Mouse (Mus musculus) midbrain, postnatal 0 days (tissue): ENCODE measurements around the gene Chrm3. TPM values are rescaled to one million over a fixed set of nuclear protein-coding genes. Genes with fewer than 3 reads are reported as not detected.

ENCODE experiments used
- ATAC-seq: fragments of 200-750 bp; cut with Nextera tagmentation; 2 replicates; pipeline ENCODE4 v1.8.0; 2017; ENCODE audit warnings: moderate number of reproducible peaks, mild to moderate bottlenecking, moderate TSS enrichment, moderate library complexity; ENCODE audit not compliant: low FRiP score
- DNase-seq: peaks from one replicate; pipeline ENCODE4 v3.0.0-alpha.2; 2015; ENCODE audit warnings: low spot score
- H3K27ac ChIP-seq: fragments of 300-500 bp; sonication (generic); 2 replicates; pipeline ENCODE4 v1.5.1; 2014; ENCODE audit warnings: low read depth, mild to moderate bottlenecking, low read length, mixed read lengths
- H3K27me3 ChIP-seq: fragments of 300-500 bp; sonication (generic); 2 replicates; pipeline ENCODE4 v1.6.1; 2014; ENCODE audit warnings: low read length, control low read depth, mixed read lengths; ENCODE audit not compliant: insufficient read depth
- H3K36me3 ChIP-seq: fragments of 300-500 bp; sonication (generic); 2 replicates; pipeline ENCODE4 v1.6.1; 2014; ENCODE audit warnings: low read length, control low read depth, mixed read lengths; ENCODE audit not compliant: insufficient read depth
- H3K4me1 ChIP-seq: fragments of 300-500 bp; sonication (generic); 2 replicates; pipeline ENCODE4 v1.6.1; 2014; ENCODE audit warnings: mild to moderate bottlenecking, control low read depth, antibody characterized with exemption, low read length, mixed read lengths; ENCODE audit not compliant: insufficient read depth
- H3K4me2 ChIP-seq: fragments of 300-500 bp; sonication (generic); 2 replicates; pipeline ENCODE4 v1.6.1; 2014; ENCODE audit warnings: low read depth, mild to moderate bottlenecking, low read length, mixed read lengths; ENCODE audit not compliant: poor library complexity, severe bottlenecking
- H3K4me3 ChIP-seq: fragments of 300-500 bp; sonication (generic); 2 replicates; pipeline ENCODE4 v1.5.1; 2014; ENCODE audit warnings: low read depth, mild to moderate bottlenecking, low read length, moderate library complexity
- H3K9ac ChIP-seq: fragments of 300-500 bp; sonication (generic); replicated peaks from 2 replicates; pipeline ENCODE4 v1.6.1; 2014; ENCODE audit warnings: mild to moderate bottlenecking, low read length, moderate library complexity, mixed read lengths; ENCODE audit not compliant: poor library complexity, severe bottlenecking
- H3K9me3 ChIP-seq: fragments of 300-500 bp; sonication (generic); 2 replicates; pipeline ENCODE4 v1.6.1; 2016; ENCODE audit warnings: low read length, control low read depth
- CTCF ChIP-seq: IDR thresholded peaks from 2 replicates; pipeline ENCODE4 v1.5.1; 2016; ENCODE audit warnings: antibody characterized with exemption, mild to moderate bottlenecking
- WGBS: fragments of 180-500 bp; shearing (Covaris S2); extraction: QIAGEN DNeasy Blood & Tissue Kit; methylation state at CpG from one replicate; pipeline ENCODE4 v1.1.7; 2014; 5-methylcytosine and 5-hydroxymethylcytosine counted together
- polyA plus RNA-seq: library from polyadenylated mRNA; unstranded; fragments of >200 nt; fragmentation: Nextera tagmentation; extraction: Ambion mirVana; gene quantifications from 2 replicates; pipeline ENCODE4 v1.2.1, GENCODE M21; 2015
- total RNA-seq: library from RNA; depleted of rRNA; stranded (reverse); fragments of >200 nt; gene quantifications from 2 replicates; pipeline ENCODE4 v1.2.3, GENCODE M21; 2014

The Chrm3 gene
- total and polyA plus RNA-seq, 2 experiments from 2014 or later: 3.9 to 27.3 TPM

GRCm38 (mm10) chr13:9921150-9921549, 439.5 kb downstream of the Chrm3 start:
- Histone ChIP-seq H3K27ac (no peak overlapping the region), H3K4me1 (no peaks in the 10 kb centered on the region), H3K9me3 (no peaks in the 10 kb centered on the region), H3K4me2 (no peak overlapping the region), H3K27me3 (no peaks in the 10 kb centered on the region), H3K36me3 (no peaks in the 10 kb centered on the region), H3K9ac (no peak overlapping the region), H3K4me3 (no peak overlapping the region)
- TF ChIP-seq CTCF: no peak
- ATAC-seq (no peak), DNase-seq (no peak)
- 96% methylated on average over 1 of the region's 1 CpGs for WGBS

DNA sequence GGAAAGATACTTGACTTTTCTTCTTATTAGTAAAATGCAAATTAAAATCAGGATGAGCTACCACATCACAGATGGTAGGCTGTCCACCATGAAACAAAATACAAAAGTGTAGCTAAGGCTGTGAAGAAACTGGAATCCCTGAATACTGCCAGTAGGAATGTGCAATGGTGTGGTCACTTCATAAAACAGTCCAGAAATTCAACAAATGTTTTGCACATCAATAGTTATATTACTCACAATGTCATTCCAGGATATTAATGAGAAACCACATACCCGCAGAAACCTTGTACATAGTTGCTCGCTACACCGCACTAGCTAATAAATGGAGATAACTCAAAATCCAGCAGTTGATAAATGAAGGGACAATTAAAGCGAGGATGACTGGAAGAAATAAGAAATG, 447.9 kb downstream of the Chrm3 start:
- Histone ChIP-seq H3K36me3 (no peaks in the 10 kb centered on the region), H3K9ac (no peak overlapping the region), H3K4me2 (no peak overlapping the region), H3K4me3 (no peak overlapping the region), H3K27ac (no peak overlapping the region), H3K9me3 (no peaks in the 10 kb centered on the region), H3K27me3 (no peaks in the 10 kb centered on the region), H3K4me1 (no peaks in the 10 kb centered on the region)
- DNase-seq (no peak), ATAC-seq (no peak)
- 94% methylated on average over 4 of the region's 4 CpGs for WGBS
- TF ChIP-seq CTCF: no peak

- DNase-seq: no peak
- Histone ChIP-seq H3K9me3 (no peaks in the 10 kb centered on the region), H3K27ac (no peak overlapping the region), H3K27me3 (no peaks in the 10 kb centered on the region), H3K9ac (no peak overlapping the region), H3K4me2 (no peak overlapping the region), H3K4me1 (no peaks in the 10 kb centered on the region), H3K4me3 (no peak overlapping the region), H3K36me3 (no peaks in the 10 kb centered on the region)
- TF ChIP-seq CTCF: no peak
- WGBS: 98% methylated on average over 2 of the region's 2 CpGs
- no peak for ATAC-seq
Measured at GRCm38 (mm10) chr13:9908707-9909106, 451.9 kb downstream of the Chrm3 start.

GRCm38 (mm10) chr13:9907202-9907601, 453.4 kb downstream of the Chrm3 start:
- Histone ChIP-seq H3K4me1 (no peaks in the 10 kb centered on the region), H3K9me3 (no peaks in the 10 kb centered on the region), H3K36me3 (no peaks in the 10 kb centered on the region), H3K4me3 (no peak overlapping the region), H3K27ac (no peak overlapping the region), H3K27me3 (no peaks in the 10 kb centered on the region), H3K9ac (no peak overlapping the region), H3K4me2 (no peak overlapping the region)
- DNase-seq (no peak), ATAC-seq (no peak)
- WGBS: 88% methylated on average over 3 of the region's 3 CpGs
- no peak for TF ChIP-seq CTCF

- Histone ChIP-seq H3K4me2 (no peak overlapping the region), H3K9ac (no peak overlapping the region), H3K27ac (no peak overlapping the region), H3K9me3 (no peaks in the 10 kb centered on the region), H3K27me3 (no peaks in the 10 kb centered on the region), H3K4me3 (no peak overlapping the region), H3K36me3 (no peaks in the 10 kb centered on the region), H3K4me1 (no peaks in the 10 kb centered on the region)
- ATAC-seq (no peak), DNase-seq (no peak)
- TF ChIP-seq CTCF: no peak
Measured at GRCm38 (mm10) chr13:9904455-9904854, 456.2 kb downstream of the Chrm3 start.

- WGBS: 95% methylated on average over 5 of the region's 5 CpGs
- no peaks in the 10 kb centered on the region for H3K9me3 ChIP-seq
- no peak overlapping the region for H3K4me3 ChIP-seq
- no peak overlapping the region for H3K9ac ChIP-seq
- no peaks in the 10 kb centered on the region for H3K36me3 ChIP-seq
- H3K27ac ChIP-seq: no peak overlapping the region
- TF ChIP-seq CTCF: no peak
- no peak for ATAC-seq
- DNase-seq: no peak
- H3K4me2 ChIP-seq: no peak overlapping the region
- H3K27me3 ChIP-seq: no peaks in the 10 kb centered on the region
- no peaks in the 10 kb centered on the region for H3K4me1 ChIP-seq
Measured at GRCm38 (mm10) chr13:9900653-9901385, 459.8 kb downstream of the Chrm3 start.
